16 mouse cellular contexts compared by ENCODE assay signal in the genomic region with DNA sequence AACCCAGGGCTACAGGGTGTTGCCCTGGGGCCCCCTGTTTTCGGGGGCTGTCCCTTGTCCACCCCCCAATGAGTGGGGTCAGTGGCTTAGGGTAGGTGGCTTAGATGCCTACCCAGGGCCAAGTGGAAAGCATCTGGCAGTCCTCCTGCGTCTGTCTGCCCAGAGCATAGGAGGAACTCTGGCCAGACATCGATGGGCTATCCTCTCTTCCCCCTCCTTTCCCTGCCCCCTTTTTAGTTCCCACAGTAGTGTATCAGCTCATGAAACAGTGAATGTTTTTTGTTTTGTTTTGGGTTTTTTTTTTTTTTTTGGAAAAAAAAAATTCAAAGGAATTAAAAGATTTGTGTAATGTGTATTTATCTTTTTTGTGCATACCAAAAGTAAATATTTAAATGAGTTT. TPM values are rescaled to one million over a fixed set of nuclear protein-coding genes. Genes with fewer than 3 reads are reported as not detected.
"Had no signal": no experiment of that assay in that cellular context is flagged by ENCODE, and none has a peak within 500 bp of the region (broad histone marks: within the 10 kb centered on the region; RNA-seq: fewer than 3 reads in every experiment).

No protein-coding gene starts in this region.

- H3K9ac ChIP-seq: liver, embryonic 12.5 days; liver, embryonic 14.5 days; midbrain, embryonic 12.5 days; neural tube, embryonic 12.5 days; stomach, embryonic 15.5 days had no signal

- H3K27me3 ChIP-seq: liver, embryonic 12.5 days; megakaryocyte, embryonic 14.5 days; midbrain, embryonic 12.5 days; neural tube, embryonic 12.5 days; stomach, embryonic 15.5 days had no signal

- H3K4me1 ChIP-seq: midbrain, embryonic 12.5 days; neural tube, embryonic 12.5 days; stomach, embryonic 15.5 days had no signal

- H3K4me3 ChIP-seq: liver, embryonic 12.5 days; megakaryocyte, embryonic 14.5 days; midbrain, embryonic 12.5 days; neural tube, embryonic 12.5 days; stomach, embryonic 15.5 days had no signal

- H3K27ac ChIP-seq: liver, embryonic 12.5 days; liver, embryonic 14.5 days; macrophage; midbrain, embryonic 12.5 days; neural tube, embryonic 12.5 days; stomach, embryonic 15.5 days; stomach, postnatal 0 days had no signal

- ATAC-seq: liver, embryonic 12.5 days had no signal

- H3K36me3 ChIP-seq: liver, embryonic 12.5 days; midbrain, embryonic 12.5 days; neural tube, embryonic 12.5 days; stomach, embryonic 15.5 days had no signal

- H3K9me3 ChIP-seq: liver, embryonic 12.5 days; megakaryocyte, embryonic 14.5 days; midbrain, embryonic 12.5 days; neural tube, embryonic 12.5 days; stomach, embryonic 15.5 days had no signal

- DNase-seq: liver; lung, postnatal 10 days; midbrain, embryonic 14.5 days; right cerebral cortex, postnatal 14 days; thymus, adult 2 months; thymus, postnatal 25 days; thymus, postnatal 4 days had no signal

- H3K4me2 ChIP-seq: liver, embryonic 12.5 days; midbrain, embryonic 12.5 days; neural tube, embryonic 12.5 days; stomach, embryonic 15.5 days had no signal

RNA-seq across cellular contexts. Expression of a gene that starts 17.7 kb away (rescaled TPM):
- polyA plus RNA-seq: testis, adult 2 months had no signal
